Mouse (Mus musculus): ENCODE results near the gene Ggt7.
"Not testable (repeated sequence)": the region's sequence is repeated elsewhere in the genome, so short reads cannot be mapped to it uniquely, and the experiment has no call there.

Ggt7 gene

GRCm38 (mm10) chr2:155507721-155508470 lies 10.1 kb downstream of the Ggt7 start:
- DNase-seq, result no peak

DNA sequence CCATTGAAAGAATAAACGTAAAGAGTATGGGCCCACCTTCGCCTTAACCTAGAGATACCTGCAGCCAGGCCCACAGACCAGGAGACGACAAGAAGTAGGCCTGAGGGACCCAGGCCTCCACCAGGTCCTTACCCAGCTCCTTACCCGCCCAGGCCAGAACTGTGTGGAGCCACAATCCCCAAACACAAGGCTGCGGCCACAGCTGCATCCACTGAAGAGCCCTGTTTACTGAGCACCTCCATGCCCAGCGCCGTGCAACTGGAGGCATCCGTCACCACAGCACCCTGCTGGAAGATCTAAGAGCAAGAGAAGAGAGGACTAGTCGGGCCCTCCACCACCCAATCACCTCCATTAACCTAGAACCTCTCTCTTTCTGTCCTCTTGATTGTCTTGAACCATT lies 12.2 kb downstream of the Ggt7 start:
- DNase-seq, result no peak

GRCm38 (mm10) chr2:155504440-155505355 lies 13.3 kb downstream of the Ggt7 start:
- peak; percentile 63 to 73 for DNase-seq

DNA sequence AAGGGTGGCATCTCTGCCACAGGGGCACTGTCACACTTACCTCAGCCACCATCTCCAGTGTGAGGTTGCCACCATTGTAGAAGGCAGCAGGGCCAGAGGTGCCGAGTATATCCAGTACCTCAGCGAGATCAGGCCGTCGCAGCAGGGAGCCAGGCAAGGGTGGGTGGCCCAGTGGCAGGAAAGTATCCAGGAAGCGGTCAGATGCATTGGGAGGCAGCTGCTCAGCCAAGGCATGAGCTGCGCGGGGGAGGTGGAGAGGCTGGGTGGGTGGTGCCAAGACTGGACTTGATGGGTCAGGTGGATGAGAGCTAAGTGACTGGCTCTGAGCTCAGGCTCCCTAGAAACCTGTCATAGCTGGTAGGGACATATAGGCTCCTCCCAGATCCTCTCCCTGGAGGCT lies 15.4 kb downstream of the Ggt7 start:
- no peak for DNase-seq

DNA sequence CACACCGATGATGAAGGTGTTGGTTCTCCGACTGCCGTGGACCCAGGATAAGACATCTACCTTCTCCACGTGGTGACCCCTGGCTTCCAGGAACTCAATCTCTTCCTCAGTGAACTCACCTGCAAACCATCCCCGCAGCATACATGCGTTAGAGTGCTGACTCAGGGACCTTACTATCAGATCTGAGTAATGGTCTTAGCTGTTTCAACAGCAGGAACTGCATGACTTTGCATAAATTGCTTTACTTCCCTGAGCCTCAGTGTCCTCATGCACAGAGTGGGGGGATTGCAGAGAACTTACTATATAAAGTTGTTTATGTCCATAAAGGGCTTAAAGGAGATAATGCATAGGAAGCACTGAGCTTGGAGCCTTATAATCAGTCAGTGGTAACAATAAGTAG lies 27.0 kb downstream of the Ggt7 start:
- no peak for DNase-seq

- DNase-seq, result peak; percentile 79 to 84
These were observed 36.0 kb downstream of the Ggt7 start for GRCm38 (mm10) chr2:155482021-155482420.

DNA sequence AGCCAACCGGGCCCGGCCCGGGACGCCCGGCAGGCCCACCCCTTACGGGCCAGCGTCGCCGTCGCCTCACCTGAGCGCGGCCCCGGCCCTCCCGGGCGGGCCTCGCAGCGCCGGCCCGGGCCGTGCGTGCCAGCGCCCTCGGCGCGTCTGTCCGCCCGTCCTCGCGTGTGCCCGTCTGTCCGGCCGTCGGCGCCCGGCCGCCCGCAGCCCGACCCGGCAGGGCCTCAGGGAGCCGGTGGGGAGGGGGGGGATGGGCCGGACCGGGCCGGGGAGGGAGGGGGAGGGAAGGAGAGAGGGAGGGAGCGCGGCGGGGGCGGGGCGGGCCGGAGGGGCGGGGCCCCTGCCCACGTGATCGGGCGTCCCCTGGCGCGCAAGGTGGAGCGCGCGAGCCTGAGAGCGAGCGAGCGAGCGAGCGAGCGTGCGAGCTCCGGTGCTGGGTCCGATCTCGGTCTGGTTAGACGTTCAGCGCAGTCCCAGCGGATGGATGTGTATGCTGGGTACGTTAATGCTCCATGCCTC lies 44.4 kb downstream of the Ggt7 start, which contains the start of gene Ncoa6:
Gene Ncoa6 (minus strand): TSS at position 325 of the 519 bp plus-strand sequence.
- DNase-seq, result peak; percentile 91 to 93

GRCm38 (mm10) chr2:155472671-155473569 lies 45.1 kb downstream of the Ggt7 start:
- peak; percentile 64 to 70 for DNase-seq

GRCm38 (mm10) chr2:155466861-155467260 lies 51.2 kb downstream of the Ggt7 start:
- no peak for DNase-seq

DNA sequence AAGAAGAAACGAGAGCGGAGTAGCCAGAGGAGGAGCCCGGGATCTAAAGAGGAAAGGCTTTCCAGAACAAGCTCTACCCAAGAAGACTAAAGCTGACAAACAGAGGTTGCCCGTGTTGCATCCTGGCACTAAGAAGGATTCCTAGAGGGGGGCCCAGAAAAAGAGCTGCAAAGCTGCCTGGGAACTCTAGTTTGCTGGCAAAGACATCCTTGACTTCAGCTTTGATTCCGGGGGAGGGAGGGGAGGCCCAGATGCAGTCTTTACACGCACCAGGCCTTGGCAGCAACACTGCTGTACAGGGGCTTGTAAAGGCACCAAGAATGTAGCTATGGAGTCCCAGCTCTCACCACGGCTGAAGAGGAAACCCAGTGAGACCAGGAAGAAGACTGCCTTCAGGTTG lies 64.4 kb downstream of the Ggt7 start:
- DNase-seq, result peak; percentile 43 to 60

GRCm38 (mm10) chr2:155451256-155451655 lies 66.8 kb downstream of the Ggt7 start:
- no peak for DNase-seq

- not testable (repeated sequence) for DNase-seq
These were observed 70.1 kb downstream of the Ggt7 start for GRCm38 (mm10) chr2:155447906-155448305.

GRCm38 (mm10) chr2:155443446-155443845 lies 74.6 kb downstream of the Ggt7 start:
- no peak for DNase-seq

DNA sequence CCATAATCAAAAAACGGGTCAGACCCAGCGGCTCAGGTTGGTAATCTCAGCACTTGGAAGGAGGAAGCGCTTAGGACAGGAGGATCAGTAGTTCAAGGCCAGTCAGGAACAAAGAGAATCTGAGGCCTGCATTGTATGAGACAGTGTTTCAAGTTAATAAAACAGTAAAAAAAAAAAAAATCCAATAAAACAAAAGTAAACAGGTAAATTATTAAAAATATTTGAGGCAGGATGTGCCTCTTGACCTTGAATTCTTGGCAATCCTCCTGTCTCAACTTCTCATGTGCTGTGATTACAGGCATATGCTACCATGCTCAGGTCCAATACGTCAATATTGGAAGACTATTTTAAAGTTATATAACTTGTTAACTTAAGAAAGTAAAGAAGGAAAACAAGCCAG lies 75.1 kb downstream of the Ggt7 start:
- DNase-seq, result no peak

Measured in cerebellum, postnatal 10 days (tissue).